Mouse (Mus musculus): ENCODE results near the gene Ap1s1. TPM values are rescaled to one million over a fixed set of nuclear protein-coding genes. Genes with fewer than 3 reads are reported as not detected.

Gene Ap1s1
- polyA plus RNA-seq, 1 experiment from 2014 or later, result 154 TPM

GRCm38 (mm10) chr5:137079849-137080248 lies 33.9 kb upstream of the Ap1s1 start:
- no peak overlapping the region for H3K4me3 ChIP-seq (ENCODE audit: low read depth, low read length)
- no peaks in the 10 kb centered on the region for H3K9me3 ChIP-seq (ENCODE audit: control insufficient read depth, low read length)
- no peak for DNase-seq (ENCODE audit: low spot score)
- H3K4me1 ChIP-seq (replicated peaks; ENCODE audit: control insufficient read depth, insufficient read depth, low read length), result no peaks in the 10 kb centered on the region
- no peak overlapping the region for H3K9ac ChIP-seq (ENCODE audit: low read depth, low read length)
- no peak for ATAC-seq (ENCODE audit: low FRiP score)
- H3K27me3 ChIP-seq (ENCODE audit: control insufficient read depth, insufficient read depth, low read length), result no peaks in the 10 kb centered on the region
- WGBS, result 55% methylated on average over 5 of the region's 5 CpGs
- no peaks in the 10 kb centered on the region for H3K36me3 ChIP-seq (ENCODE audit: control insufficient read depth, insufficient read depth, low read length)
- H3K4me2 ChIP-seq (replicated peaks; ENCODE audit: low read depth, low read length), result no peak overlapping the region
- no peak overlapping the region for H3K27ac ChIP-seq (ENCODE audit: low read depth, low read length)

- H3K27me3 ChIP-seq (ENCODE audit: control insufficient read depth, insufficient read depth, low read length), result no peaks in the 10 kb centered on the region
- ATAC-seq (ENCODE audit: low FRiP score) (no peak), DNase-seq (ENCODE audit: low spot score) (no peak)
- H3K4me3 ChIP-seq (ENCODE audit: low read depth, low read length), result no peak overlapping the region
- no peaks in the 10 kb centered on the region for H3K9me3 ChIP-seq (ENCODE audit: control insufficient read depth, low read length)
- no peak overlapping the region for H3K4me2 ChIP-seq (replicated peaks; ENCODE audit: low read depth, low read length)
- 76% methylated on average over 6 of the region's 6 CpGs for whole genome bisulfite sequencing
- no peaks in the 10 kb centered on the region for H3K36me3 ChIP-seq (ENCODE audit: control insufficient read depth, insufficient read depth, low read length)
- no peak overlapping the region for H3K27ac ChIP-seq (ENCODE audit: low read depth, low read length)
- H3K9ac ChIP-seq (ENCODE audit: low read depth, low read length), result no peak overlapping the region
- no peaks in the 10 kb centered on the region for H3K4me1 ChIP-seq (replicated peaks; ENCODE audit: control insufficient read depth, insufficient read depth, low read length)
These were observed 32.7 kb upstream of the Ap1s1 start for GRCm38 (mm10) chr5:137078616-137079015.

GRCm38 (mm10) chr5:137078041-137078440 lies 32.1 kb upstream of the Ap1s1 start:
- Histone ChIP-seq H3K9ac (ENCODE audit: low read depth, low read length) (no peak overlapping the region), H3K27me3 (ENCODE audit: control insufficient read depth, insufficient read depth, low read length) (no peaks in the 10 kb centered on the region), H3K9me3 (ENCODE audit: control insufficient read depth, low read length) (no peaks in the 10 kb centered on the region), H3K36me3 (ENCODE audit: control insufficient read depth, insufficient read depth, low read length) (no peaks in the 10 kb centered on the region), H3K4me3 (ENCODE audit: low read depth, low read length) (no peak overlapping the region), H3K4me1 (replicated peaks; ENCODE audit: control insufficient read depth, insufficient read depth, low read length) (no peaks in the 10 kb centered on the region), H3K27ac (ENCODE audit: low read depth, low read length) (no peak overlapping the region), H3K4me2 (replicated peaks; ENCODE audit: low read depth, low read length) (no peak overlapping the region)
- 86% methylated on average over 14 of the region's 14 CpGs for WGBS
- ATAC-seq (ENCODE audit: low FRiP score) (no peak), DNase-seq (ENCODE audit: low spot score) (no peak)

GRCm38 (mm10) chr5:137077187-137077586 lies 31.3 kb upstream of the Ap1s1 start:
- Histone ChIP-seq H3K9ac (ENCODE audit: low read depth, low read length) (no peak overlapping the region), H3K4me3 (ENCODE audit: low read depth, low read length) (no peak overlapping the region), H3K27ac (ENCODE audit: low read depth, low read length) (no peak overlapping the region), H3K36me3 (ENCODE audit: control insufficient read depth, insufficient read depth, low read length) (no peaks in the 10 kb centered on the region), H3K27me3 (ENCODE audit: control insufficient read depth, insufficient read depth, low read length) (no peaks in the 10 kb centered on the region), H3K9me3 (ENCODE audit: control insufficient read depth, low read length) (no peaks in the 10 kb centered on the region), H3K4me1 (replicated peaks; ENCODE audit: control insufficient read depth, insufficient read depth, low read length) (no peaks in the 10 kb centered on the region), H3K4me2 (replicated peaks; ENCODE audit: low read depth, low read length) (no peak overlapping the region)
- 88% methylated on average over 7 of the region's 7 CpGs for whole genome bisulfite sequencing
- no peak for ATAC-seq (ENCODE audit: low FRiP score)
- no peak for DNase-seq (ENCODE audit: low spot score)

- no peak for ATAC-seq (ENCODE audit: low FRiP score)
- no peak overlapping the region for H3K9ac ChIP-seq (ENCODE audit: low read depth, low read length)
- no peak for DNase-seq (ENCODE audit: low spot score)
- no peak overlapping the region for H3K27ac ChIP-seq (ENCODE audit: low read depth, low read length)
- no peak overlapping the region for H3K4me2 ChIP-seq (replicated peaks; ENCODE audit: low read depth, low read length)
- no peaks in the 10 kb centered on the region for H3K27me3 ChIP-seq (ENCODE audit: control insufficient read depth, insufficient read depth, low read length)
- H3K4me1 ChIP-seq (replicated peaks; ENCODE audit: control insufficient read depth, insufficient read depth, low read length), result no peaks in the 10 kb centered on the region
- WGBS, result 40% methylated on average over 12 of the region's 12 CpGs
- no peaks in the 10 kb centered on the region for H3K9me3 ChIP-seq (ENCODE audit: control insufficient read depth, low read length)
- no peaks in the 10 kb centered on the region for H3K36me3 ChIP-seq (ENCODE audit: control insufficient read depth, insufficient read depth, low read length)
- H3K4me3 ChIP-seq (ENCODE audit: low read depth, low read length), result no peak overlapping the region
These were observed 30.4 kb upstream of the Ap1s1 start for GRCm38 (mm10) chr5:137076191-137076930.

GRCm38 (mm10) chr5:137075726-137076125 lies 29.8 kb upstream of the Ap1s1 start:
- no peak for DNase-seq (ENCODE audit: low spot score)
- H3K27ac ChIP-seq (ENCODE audit: low read depth, low read length), result no peak overlapping the region
- no peak overlapping the region for H3K4me2 ChIP-seq (replicated peaks; ENCODE audit: low read depth, low read length)
- H3K9ac ChIP-seq (ENCODE audit: low read depth, low read length), result no peak overlapping the region
- no peaks in the 10 kb centered on the region for H3K36me3 ChIP-seq (ENCODE audit: control insufficient read depth, insufficient read depth, low read length)
- H3K9me3 ChIP-seq (ENCODE audit: control insufficient read depth, low read length), result no peaks in the 10 kb centered on the region
- H3K27me3 ChIP-seq (ENCODE audit: control insufficient read depth, insufficient read depth, low read length), result no peaks in the 10 kb centered on the region
- no peak for ATAC-seq (ENCODE audit: low FRiP score)
- no peaks in the 10 kb centered on the region for H3K4me1 ChIP-seq (replicated peaks; ENCODE audit: control insufficient read depth, insufficient read depth, low read length)
- 71% methylated on average over 6 of the region's 6 CpGs for WGBS
- no peak overlapping the region for H3K4me3 ChIP-seq (ENCODE audit: low read depth, low read length)

GRCm38 (mm10) chr5:137074191-137074651 lies 28.3 kb upstream of the Ap1s1 start:
- no peak overlapping the region for H3K9ac ChIP-seq (ENCODE audit: low read depth, low read length)
- DNase-seq (ENCODE audit: low spot score) (no peak), ATAC-seq (ENCODE audit: low FRiP score) (no peak)
- H3K27ac ChIP-seq (ENCODE audit: low read depth, low read length), result no peak overlapping the region
- no peaks in the 10 kb centered on the region for H3K4me1 ChIP-seq (replicated peaks; ENCODE audit: control insufficient read depth, insufficient read depth, low read length)
- H3K36me3 ChIP-seq (ENCODE audit: control insufficient read depth, insufficient read depth, low read length), result no peaks in the 10 kb centered on the region
- 32% methylated on average over 6 of the region's 6 CpGs for WGBS
- no peak overlapping the region for H3K4me2 ChIP-seq (replicated peaks; ENCODE audit: low read depth, low read length)
- H3K4me3 ChIP-seq (ENCODE audit: low read depth, low read length), result no peak overlapping the region
- H3K27me3 ChIP-seq (ENCODE audit: control insufficient read depth, insufficient read depth, low read length), result no peaks in the 10 kb centered on the region
- no peaks in the 10 kb centered on the region for H3K9me3 ChIP-seq (ENCODE audit: control insufficient read depth, low read length)

- Histone ChIP-seq H3K27me3 (ENCODE audit: control insufficient read depth, insufficient read depth, low read length) (no peaks in the 10 kb centered on the region), H3K9me3 (ENCODE audit: control insufficient read depth, low read length) (no peaks in the 10 kb centered on the region), H3K9ac (ENCODE audit: low read depth, low read length) (no peak overlapping the region), H3K4me2 (replicated peaks; ENCODE audit: low read depth, low read length) (no peak overlapping the region), H3K27ac (ENCODE audit: low read depth, low read length) (no peak overlapping the region), H3K4me3 (ENCODE audit: low read depth, low read length) (no peak overlapping the region), H3K4me1 (replicated peaks; ENCODE audit: control insufficient read depth, insufficient read depth, low read length) (no peaks in the 10 kb centered on the region), H3K36me3 (ENCODE audit: control insufficient read depth, insufficient read depth, low read length) (no peaks in the 10 kb centered on the region)
- WGBS, result 94% methylated on average over 8 of the region's 8 CpGs
- DNase-seq (ENCODE audit: low spot score), result no peak
- no peak for ATAC-seq (ENCODE audit: low FRiP score)
These were observed 27.2 kb upstream of the Ap1s1 start for GRCm38 (mm10) chr5:137073141-137073540.

Data from hindbrain, embryonic 11.5 days (tissue).